Mouse (Mus musculus): ENCODE data around the gene Dab2ip.

DNA sequence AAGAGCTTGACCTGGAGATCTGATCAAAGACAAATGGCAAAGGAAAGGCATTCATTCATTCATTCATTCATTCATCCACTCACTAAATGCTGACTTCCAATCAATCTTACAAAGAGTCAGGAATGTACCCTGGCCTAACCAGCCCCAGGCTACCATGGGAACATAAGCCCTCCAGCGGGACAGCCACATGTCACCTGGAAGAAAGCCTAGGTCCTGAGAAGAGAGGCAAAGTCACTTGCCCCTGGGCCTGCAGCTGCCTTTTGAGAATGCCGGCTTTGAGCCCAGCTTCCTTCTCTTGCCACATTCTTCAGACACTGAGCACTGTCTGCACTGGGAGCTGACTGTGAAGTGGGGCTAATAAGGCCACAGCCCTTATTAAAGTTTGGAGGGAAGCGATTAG is 56.3 kb downstream of the Dab2ip start:
- TF ChIP-seq CTCF (IDR thresholded peaks at IDR 0.05; ENCODE audit: low read depth), result no peak
- TF ChIP-seq EP300 (optimal IDR thresholded peaks at IDR 0.05), result no peak
